ENCODE assay signal across 9 mouse cellular contexts in genomic region chr6:145076286-145076685, GRCm38 (mm10). TPM values are rescaled to one million over a fixed set of nuclear protein-coding genes. Genes with fewer than 3 reads are reported as not detected.
A peak's percentile ranks its signal among the peaks of the same experiment; 100 is the strongest.
DNase-seq lines count a peak whose midpoint lies in the region; ATAC-seq and TF ChIP-seq lines count a peak whose summit lies in the region.
"Had no signal": no experiment of that assay in that cellular context is flagged by ENCODE, and none has a peak within 500 bp of the region (broad histone marks: within the 10 kb centered on the region; RNA-seq: fewer than 3 reads in every experiment).

No protein-coding gene starts in this region.

- DNase-seq in cerebellum, postnatal 14 days, result peak; percentile 53 to 59
- no peak for DNase-seq in cerebellum, adult 9-11 months
- DNase-seq in lung, postnatal 0 days (ENCODE audit: low spot score), result no peak
- no peak for DNase-seq in lung, postnatal 14 days
- DNase-seq in urinary bladder, adult 18-20 months (ENCODE audit: low spot score in 2 of 2), result no peak
- DNase-seq in adrenal gland, adult (ENCODE audit: inconsistent age in 2 of 2, low spot score in 1 of 2), result no peak
- no peak for DNase-seq in kidney, postnatal 36 days

- 25% methylated on average over 9 of the region's 9 CpGs for WGBS in lung, postnatal 0 days
- 18% methylated on average over 9 of the region's 9 CpGs for WGBS in liver, embryonic 12.5 days (ENCODE audit: insufficient replicate concordance)

- no peak overlapping the region for H3K27ac ChIP-seq in lung, postnatal 0 days (ENCODE audit: low read length)
- H3K27ac ChIP-seq in liver, embryonic 12.5 days, result no peak overlapping the region
- H3K27ac ChIP-seq: liver, embryonic 14.5 days had no signal

- H3K4me3 ChIP-seq in lung, postnatal 0 days (ENCODE audit: low read depth, low read length), result no peak overlapping the region
- H3K4me3 ChIP-seq in liver, embryonic 12.5 days, result no peak overlapping the region

- peaks cover 8% of the 10 kb centered on the region for H3K4me1 ChIP-seq in lung, postnatal 0 days (ENCODE audit: insufficient read depth, low read depth, low read length)
- peaks cover 8% of the 10 kb centered on the region; the same call in 1 of the 2 replicates for H3K4me1 ChIP-seq in liver, embryonic 12.5 days

- no peaks in the 10 kb centered on the region for H3K36me3 ChIP-seq in lung, postnatal 0 days (ENCODE audit: insufficient read depth, low read length)
- no peaks in the 10 kb centered on the region for H3K36me3 ChIP-seq in liver, embryonic 12.5 days

- peaks cover 10% of the 10 kb centered on the region for H3K27me3 ChIP-seq in lung, postnatal 0 days (replicated peaks; ENCODE audit: insufficient read depth, low read length)
- H3K27me3 ChIP-seq in liver, embryonic 12.5 days (replicated peaks), result peaks cover 60% of the 10 kb centered on the region

- TF ChIP-seq CTCF in lung, postnatal 0 days (IDR thresholded peaks at IDR 0.05), result no peak

- ATAC-seq in lung, postnatal 0 days, result no peak
- ATAC-seq in liver, embryonic 12.5 days, result no peak

- TF ChIP-seq EP300 in lung, postnatal 0 days (IDR thresholded peaks at IDR 0.05), result no peak

- 0 out of 2 replicates have a peak overlapping the region, but pooled peaks have one; percentile 52 for H3K4me2 ChIP-seq in lung, postnatal 0 days (replicated peaks; ENCODE audit: low read depth, low read length)
- peak overlapping the region; percentile 62 for H3K4me2 ChIP-seq in liver, embryonic 12.5 days

- no peak overlapping the region for H3K9ac ChIP-seq in lung, postnatal 0 days (replicated peaks; ENCODE audit: low read depth)
- no peak overlapping the region for H3K9ac ChIP-seq in liver, embryonic 12.5 days
- H3K9ac ChIP-seq: liver, embryonic 14.5 days had no signal

- no peaks in the 10 kb centered on the region for H3K9me3 ChIP-seq in lung, postnatal 0 days (ENCODE audit: low read length)
- H3K9me3 ChIP-seq in liver, embryonic 12.5 days (replicated peaks), result no peaks in the 10 kb centered on the region

RNA-seq across cellular contexts. Expression of gene Bcat1, which starts 0.3 kb away (rescaled TPM):
- 0.25 and 0.44 TPM in 2 replicates for polyA plus RNA-seq in lung, postnatal 0 days (2015; fragmentation: Nextera tagmentation; extraction: Ambion mirVana)
- polyA plus RNA-seq in liver, embryonic 12.5 days (2016; fragmentation: Nextera tagmentation; extraction: Ambion mirVana), result 0.93 and 1.5 TPM in 2 replicates

RNA-seq across cellular contexts. Expression of gene Lrmp, which starts 39.2 kb away (rescaled TPM):
- 2.8 and 3.9 TPM in 2 replicates for polyA plus RNA-seq in lung, postnatal 0 days (2015; fragmentation: Nextera tagmentation; extraction: Ambion mirVana)
- polyA plus RNA-seq in liver, embryonic 12.5 days (2016; fragmentation: Nextera tagmentation; extraction: Ambion mirVana), result 18.9 and 20.6 TPM in 2 replicates

Comparison
In these comparisons a context has a peak if more than half of its experiments do, and no peak if none do; other contexts are left out.
1. DNase-seq: peak in cerebellum, postnatal 14 days (2 of 2); none in cerebellum, adult 9-11 months (single experiment), lung, postnatal 0 days (single experiment), lung, postnatal 14 days (single experiment), urinary bladder, adult 18-20 months (0 of 2), adrenal gland, adult (0 of 2) and kidney, postnatal 36 days (0 of 2).